Mouse (Mus musculus) neural tube, embryonic 11.5 days (tissue): ENCODE results near the gene Gm21887. TPM values are rescaled to one million over a fixed set of nuclear protein-coding genes. Genes with fewer than 3 reads are reported as not detected.
"Not testable (repeated sequence)": the region's sequence is repeated elsewhere in the genome, so short reads cannot be mapped to it uniquely, and the experiment has no call there.

Experiments
- ATAC-seq: fragments of 200-750 bp; cut with Nextera tagmentation; 2 replicates; pipeline ENCODE4 v1.8.0; 2017; ENCODE audit warnings: moderate number of reproducible peaks, mild to moderate bottlenecking, moderate TSS enrichment, moderate library complexity; ENCODE audit not compliant: insufficient read depth, low FRiP score, low TSS enrichment
- DNase-seq: peaks from one replicate; pipeline ENCODE4 v3.0.0-alpha.2; 2015; ENCODE audit warnings: low spot score
- H3K27ac ChIP-seq: fragments of 300-500 bp; sonication (generic); 2 replicates; pipeline ENCODE4 v1.5.1; 2014; ENCODE audit warnings: low read depth, mild to moderate bottlenecking, low read length
- H3K27me3 ChIP-seq: fragments of 300-500 bp; sonication (generic); 2 replicates; pipeline ENCODE4 v1.6.1; 2014; ENCODE audit warnings: mild to moderate bottlenecking, low read length, mixed read lengths; ENCODE audit not compliant: control insufficient read depth, insufficient read depth
- H3K36me3 ChIP-seq: fragments of 300-500 bp; sonication (generic); 2 replicates; pipeline ENCODE4 v1.6.1; 2014; ENCODE audit warnings: mild to moderate bottlenecking, low read length, moderate library complexity, mixed read lengths; ENCODE audit not compliant: control insufficient read depth, insufficient read depth
- H3K4me1 ChIP-seq: fragments of 300-500 bp; sonication (generic); 2 replicates; pipeline ENCODE4 v1.6.1; 2014; ENCODE audit warnings: low read length, mixed read lengths; ENCODE audit not compliant: control insufficient read depth, insufficient read depth
- H3K4me2 ChIP-seq: fragments of 300-500 bp; sonication (generic); 2 replicates; pipeline ENCODE4 v1.6.1; 2014; ENCODE audit warnings: low read depth, mild to moderate bottlenecking, moderate library complexity
- H3K4me3 ChIP-seq: fragments of 300-500 bp; sonication (generic); 2 replicates; pipeline ENCODE4 v1.5.1; 2014; ENCODE audit warnings: low read depth, low read length
- H3K9ac ChIP-seq: fragments of 300-500 bp; sonication (generic); 2 replicates; pipeline ENCODE4 v1.6.1; 2014; ENCODE audit warnings: mild to moderate bottlenecking, low read length
- H3K9me3 ChIP-seq: fragments of 300-500 bp; sonication (generic); 2 replicates; pipeline ENCODE4 v1.6.1; 2016; ENCODE audit warnings: low read length; ENCODE audit not compliant: control insufficient read depth
- WGBS: fragments of 180-500 bp; shearing (Covaris S2); extraction: QIAGEN DNeasy Blood & Tissue Kit; methylation state at CpG from one replicate; pipeline ENCODE4 v1.1.7; 2014; 5-methylcytosine and 5-hydroxymethylcytosine counted together
- polyA plus RNA-seq: library from polyadenylated mRNA; unstranded; fragments of >200 nt; fragmentation: Nextera tagmentation; extraction: Ambion mirVana; gene quantifications from 2 replicates; pipeline ENCODE4 v1.2.1, GENCODE M21; 2014

Gm21887 gene
- polyA plus RNA-seq, 1 experiment from 2014 or later, result 214 TPM

GRCm38 (mm10) chrX:169994011-169994865, 15.2 kb upstream of the Gm21887 start:
- H3K9ac ChIP-seq, DNase-seq, H3K4me1 ChIP-seq, H3K4me3 ChIP-seq, H3K27me3 ChIP-seq, ATAC-seq, H3K27ac ChIP-seq, H3K4me2 ChIP-seq: not testable (repeated sequence)
- peaks cover 13% of the 10 kb centered on the region for H3K36me3 ChIP-seq
- WGBS, result 13% methylated on average over 1 of the region's 33 CpGs
- peaks cover 23% of the 10 kb centered on the region for H3K9me3 ChIP-seq

GRCm38 (mm10) chrX:169994866-169995711, 14.4 kb upstream of the Gm21887 start:
- H3K9ac ChIP-seq, H3K27me3 ChIP-seq, ATAC-seq, H3K4me1 ChIP-seq, H3K36me3 ChIP-seq, H3K27ac ChIP-seq, H3K4me3 ChIP-seq, H3K4me2 ChIP-seq: not testable (repeated sequence)
- WGBS, result 33% methylated on average over 2 of the region's 2 CpGs
- peak; percentile 12 for DNase-seq
- peaks cover 16% of the 10 kb centered on the region for H3K9me3 ChIP-seq

- not testable (repeated sequence) for H3K4me3 ChIP-seq, H3K27ac ChIP-seq, H3K9ac ChIP-seq, H3K27me3 ChIP-seq, ATAC-seq, DNase-seq, H3K36me3 ChIP-seq, H3K4me2 ChIP-seq, H3K4me1 ChIP-seq
- 29% methylated on average over 1 of the region's 17 CpGs for WGBS
- H3K9me3 ChIP-seq, result peaks cover 12% of the 10 kb centered on the region
These were observed 13.4 kb upstream of the Gm21887 start for GRCm38 (mm10) chrX:169995909-169996521.

- not testable (repeated sequence) for H3K4me3 ChIP-seq, H3K4me1 ChIP-seq, H3K36me3 ChIP-seq, H3K9ac ChIP-seq, H3K27ac ChIP-seq, H3K4me2 ChIP-seq, H3K27me3 ChIP-seq, DNase-seq, ATAC-seq
- H3K9me3 ChIP-seq, result peaks cover 12% of the 10 kb centered on the region
- no CpG with 5 or more reads among the region's 46 CpGs for WGBS
These were observed 12.5 kb upstream of the Gm21887 start for GRCm38 (mm10) chrX:169996926-169997325.

GRCm38 (mm10) chrX:169997456-169997853, 12.0 kb upstream of the Gm21887 start:
- Histone ChIP-seq H3K27ac (peak overlapping the region; percentile 82), H3K9me3 (peaks cover 10% of the 10 kb centered on the region), H3K4me2 (peak overlapping the region; percentile 63), H3K4me3 (peak overlapping the region; percentile 31), H3K9ac (peak overlapping the region; percentile 22; the same call in 1 of the 2 replicates)
- H3K4me1 ChIP-seq, H3K27me3 ChIP-seq, H3K36me3 ChIP-seq, DNase-seq: not testable (repeated sequence)
- WGBS, result 27% methylated on average over 27 of the region's 40 CpGs
- peak; percentile 8; the same call in 1 of the 2 replicates for ATAC-seq

GRCm38 (mm10) chrX:169997854-169998456, 11.5 kb upstream of the Gm21887 start:
- not testable (repeated sequence) for H3K27me3 ChIP-seq, H3K4me1 ChIP-seq, H3K36me3 ChIP-seq, H3K9ac ChIP-seq, H3K9me3 ChIP-seq
- H3K27ac ChIP-seq, result peak overlapping the region; percentile 82
- peak overlapping the region; percentile 31 for H3K4me3 ChIP-seq
- peak overlapping the region; percentile 63 for H3K4me2 ChIP-seq
- WGBS, result 20% methylated on average over 16 of the region's 37 CpGs
- ATAC-seq (peak; percentile 92), DNase-seq (peak; percentile 50)

GRCm38 (mm10) chrX:169998559-169999219, 10.8 kb upstream of the Gm21887 start:
- H3K36me3 ChIP-seq, ATAC-seq, H3K27me3 ChIP-seq, H3K4me1 ChIP-seq, H3K4me2 ChIP-seq, H3K9ac ChIP-seq, H3K27ac ChIP-seq, H3K9me3 ChIP-seq, H3K4me3 ChIP-seq, DNase-seq: not testable (repeated sequence)
- 39% methylated on average over 2 of the region's 4 CpGs for WGBS
